Mouse (Mus musculus) kidney, postnatal 4 days (tissue): Measurements from ENCODE around the gene Gzf1.

Source experiments
- DNase-seq, 2 experiments: peaks; one replicate each; pipeline ENCODE4 v3.0.0; 2021; ENCODE audit warnings: mixed read lengths in 2 of 2

Gene Gzf1

DNA sequence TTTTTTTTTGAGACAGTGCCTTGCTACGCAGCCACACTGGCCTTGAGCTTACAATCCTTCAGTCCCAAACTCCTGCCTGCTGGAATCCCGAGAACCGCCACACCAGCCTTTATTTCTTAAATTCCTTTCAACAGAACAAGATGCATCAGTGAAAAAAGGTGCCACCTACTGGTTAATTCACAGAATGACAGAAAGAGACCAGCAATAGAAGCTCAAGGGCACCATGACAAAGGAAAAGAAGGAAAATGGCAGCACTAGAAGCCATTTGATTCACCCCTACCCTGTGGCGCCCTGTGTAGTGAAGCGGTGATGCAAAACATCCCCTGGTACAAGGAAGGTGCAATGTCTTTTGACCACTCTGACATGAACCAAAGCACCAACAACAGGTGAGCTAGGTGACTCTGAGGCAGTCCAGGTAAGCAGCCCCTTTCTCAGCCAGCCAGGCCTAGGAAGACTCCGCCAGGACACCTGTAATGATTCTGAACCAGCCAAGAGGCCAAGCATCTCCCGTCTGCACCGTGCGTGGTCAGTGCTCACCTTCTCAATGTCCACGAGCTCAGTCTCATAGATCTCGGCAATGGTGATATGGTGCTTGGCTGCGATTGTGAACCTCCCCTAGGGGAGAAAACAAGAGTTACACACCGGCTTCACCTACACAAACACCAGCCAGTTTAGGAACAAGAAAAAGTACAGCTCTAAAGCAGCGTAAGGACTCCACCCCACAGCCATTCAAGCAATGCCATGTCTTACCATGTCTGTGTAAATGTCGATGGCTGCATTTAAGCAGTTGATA is 25.8 kb downstream of the Gzf1 start:
- no peak for DNase-seq

DNA sequence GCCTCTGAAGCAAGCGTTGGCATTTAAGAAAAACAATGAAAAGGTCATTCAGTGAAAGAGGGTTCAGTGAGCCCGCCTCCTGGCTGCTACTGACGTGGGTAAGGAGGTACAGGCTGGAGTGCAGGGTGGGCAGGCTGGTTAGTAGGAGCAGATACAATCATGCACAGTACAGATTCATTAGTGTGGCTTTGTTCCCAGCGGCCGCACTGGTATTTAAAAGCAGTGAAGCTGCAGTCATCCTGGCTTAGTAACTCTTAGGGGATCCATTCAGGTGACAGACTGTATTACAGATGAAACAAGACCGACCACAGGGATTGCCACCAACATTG is 26.3 kb downstream of the Gzf1 start:
- DNase-seq: no peak

GRCm38 (mm10) chr2:148712326-148712725 is 31.5 kb downstream of the Gzf1 start:
- DNase-seq: no peak

GRCm38 (mm10) chr2:148717072-148717471 is 36.2 kb downstream of the Gzf1 start:
- no peak for DNase-seq

DNA sequence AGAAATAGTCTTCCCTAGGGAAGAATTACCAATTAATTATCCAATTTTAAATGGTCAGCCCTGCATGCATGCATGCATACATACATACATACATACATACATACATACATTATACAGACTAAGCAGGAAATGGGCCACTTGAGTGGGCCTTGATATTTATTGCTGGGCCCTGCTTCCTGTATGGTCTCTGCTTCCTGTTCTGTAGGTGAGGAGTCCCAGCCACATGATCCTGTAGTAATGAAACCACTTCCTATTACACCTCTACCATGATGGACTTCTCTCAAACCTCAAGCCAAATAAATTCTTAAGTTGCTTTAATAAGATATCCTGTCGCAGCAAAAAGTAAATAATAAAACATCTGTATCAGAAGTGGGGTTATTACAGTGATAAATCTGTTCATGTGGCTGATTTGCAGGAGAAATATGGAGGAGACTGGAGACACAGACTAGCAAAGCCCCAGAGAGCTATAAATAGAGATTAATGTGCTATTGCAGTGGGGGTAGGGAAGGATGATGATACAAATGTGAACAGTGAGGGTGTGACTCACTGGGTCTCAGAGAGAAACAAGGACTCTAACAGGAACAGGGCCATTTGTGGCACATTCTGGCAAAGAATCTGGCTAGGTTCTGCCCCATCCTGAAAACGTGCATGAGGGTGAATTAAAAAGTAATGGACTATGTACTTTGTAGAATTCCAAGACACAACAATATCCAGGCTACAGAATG is 38.6 kb downstream of the Gzf1 start:
- DNase-seq: no peak

DNA sequence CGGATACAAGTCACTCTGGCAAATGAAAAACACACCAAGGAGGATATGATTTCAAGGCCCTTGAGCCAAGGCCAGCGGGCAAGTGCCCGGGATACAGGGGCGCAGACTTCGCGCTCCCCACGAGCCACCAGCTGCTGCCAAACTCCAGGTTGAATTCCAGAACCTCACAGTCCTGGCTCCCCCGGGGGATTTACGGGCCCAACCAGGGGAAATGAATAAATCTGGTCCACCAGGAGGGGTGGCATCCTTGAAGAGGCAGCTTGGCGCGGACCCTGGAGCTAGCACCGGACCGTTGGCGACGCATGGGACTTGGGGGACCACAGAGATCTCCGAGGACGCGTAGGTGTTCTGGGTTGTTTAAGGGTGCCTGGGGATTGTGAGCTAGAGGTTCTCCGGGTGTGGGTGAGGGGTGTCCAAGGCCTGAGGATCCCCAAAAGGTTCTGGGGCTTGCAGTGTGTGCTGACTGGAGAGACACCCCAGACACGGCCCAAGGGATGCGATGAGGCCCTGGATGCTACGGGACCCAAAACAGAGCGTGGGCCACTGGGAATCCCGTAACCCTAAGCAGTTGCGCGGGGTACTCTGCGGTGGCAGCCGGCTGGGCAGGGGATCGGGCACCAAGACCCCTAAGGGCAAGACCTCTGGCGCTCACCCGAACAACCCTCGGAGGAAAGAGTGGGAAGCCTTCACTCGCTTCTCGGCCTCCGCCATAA is 50.9 kb downstream of the Gzf1 start:
- DNase-seq: peak; percentile 19 to 37

DNA sequence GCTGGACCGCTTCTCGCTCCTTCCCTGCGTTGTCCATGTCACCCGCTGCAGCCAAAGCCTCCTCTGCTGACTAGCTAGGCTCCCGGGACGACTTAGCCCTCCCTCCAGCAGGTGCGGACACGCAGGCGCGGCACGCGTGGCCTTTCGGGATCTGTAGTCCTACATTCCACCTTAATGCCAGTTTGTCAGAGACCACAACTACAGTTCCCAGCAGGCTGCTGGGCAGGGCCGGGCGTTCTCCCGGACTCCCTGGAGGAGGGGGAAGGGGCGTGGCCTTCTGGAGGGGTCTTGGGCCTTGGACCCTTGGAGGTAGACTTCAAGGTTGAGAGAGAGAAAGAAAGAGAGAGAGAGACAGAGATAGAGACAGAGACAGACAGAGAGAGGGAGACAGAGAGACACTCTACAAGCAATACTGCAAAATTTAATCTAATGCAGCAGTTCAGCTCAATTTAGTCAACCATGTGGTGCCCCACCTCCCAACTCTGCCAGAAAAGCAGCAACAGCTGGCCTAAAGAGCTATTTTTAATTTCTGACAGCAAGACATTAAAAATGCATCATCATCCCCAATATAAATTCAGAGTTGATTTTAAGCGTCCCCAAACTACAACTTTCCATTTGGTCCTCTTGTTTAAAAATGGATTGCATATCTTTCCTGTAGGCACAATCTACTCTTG is 51.6 kb downstream of the Gzf1 start, which contains the start of gene Napb:
Gene Napb, minus strand, starts transcription at position 141 of the 674 bp plus-strand sequence.
- DNase-seq: peak; percentile 94 to 95
